Mouse (Mus musculus): ENCODE data around the gene Ccnt1. TPM values are rescaled to one million over a fixed set of nuclear protein-coding genes. Genes with fewer than 3 reads are reported as not detected.
"Not testable (repeated sequence)": the region's sequence is repeated elsewhere in the genome, so short reads cannot be mapped to it uniquely, and the experiment has no call there.

The Ccnt1 gene
- total RNA-seq, 2 experiments from 2014 or later, result 37.0 to 45.6 TPM

- intact Hi-C loops (cut with DNase I), result no loop called here
- no peak for DNase-seq (ENCODE audit: low spot score in 2 of 2)
Measured at GRCm38 (mm10) chr15:98514146-98514545, 56.6 kb downstream of the Ccnt1 start.

- DNase-seq (ENCODE audit: low spot score in 2 of 2); intact Hi-C loops (cut with DNase I): not testable (repeated sequence)
Measured at GRCm38 (mm10) chr15:98513676-98514075, 57.0 kb downstream of the Ccnt1 start.

- intact Hi-C loops (cut with DNase I), result no loop called here
- DNase-seq (ENCODE audit: low spot score in 2 of 2), result peak; percentile 44 to 59
Measured at GRCm38 (mm10) chr15:98512799-98513321, 57.9 kb downstream of the Ccnt1 start.

- no peak for DNase-seq (ENCODE audit: low spot score in 2 of 2)
- intact Hi-C loops (cut with DNase I), result no loop called here
Measured at GRCm38 (mm10) chr15:98512232-98512631, 58.5 kb downstream of the Ccnt1 start.

- no peak for DNase-seq (ENCODE audit: low spot score in 2 of 2)
- intact Hi-C loops (cut with DNase I), result loop anchor here (2.0 kb wide), 1 partner anchor 105 kb away; no protein-coding TSS in a partner anchor
Measured at GRCm38 (mm10) chr15:98511386-98511928, 59.3 kb downstream of the Ccnt1 start.

GRCm38 (mm10) chr15:98510438-98511385 is 60.0 kb downstream of the Ccnt1 start:
- peak; percentile 43 to 57 for DNase-seq (ENCODE audit: low spot score in 2 of 2)
- intact Hi-C loops (cut with DNase I), result loop anchor here (2.0 kb wide), 1 partner anchor 106 kb away; no protein-coding TSS in a partner anchor

GRCm38 (mm10) chr15:98509387-98509786 is 61.3 kb downstream of the Ccnt1 start:
- intact Hi-C loops (cut with DNase I), result no loop called here

GRCm38 (mm10) chr15:98507321-98507720 is 63.4 kb downstream of the Ccnt1 start:
- intact Hi-C loops (cut with DNase I), result no loop called here

More at GRCm38 (mm10) chr15:98509387-98509786, 61.3 kb downstream of the Ccnt1 start:
- DNase-seq (ENCODE audit: low spot score in 2 of 2), result no peak

GRCm38 (mm10) chr15:98506253-98506957 is 64.3 kb downstream of the Ccnt1 start:
- intact Hi-C loops (cut with DNase I), result no loop called here
- no peak for DNase-seq (ENCODE audit: low spot score in 2 of 2)

More at GRCm38 (mm10) chr15:98507321-98507720, 63.4 kb downstream of the Ccnt1 start:
- DNase-seq (ENCODE audit: low spot score in 2 of 2), result no peak

GRCm38 (mm10) chr15:98504514-98504913 is 66.2 kb downstream of the Ccnt1 start:
- intact Hi-C loops (cut with DNase I), result loop anchor here (5.0 kb wide), 1 partner anchor 92 kb away; no protein-coding TSS in a partner anchor
- DNase-seq (ENCODE audit: low spot score in 2 of 2), result peak in 1 of 2 experiments; percentile 46

- DNase-seq (ENCODE audit: low spot score in 2 of 2), result no peak
- intact Hi-C loops (cut with DNase I), result loop anchor here (5.0 kb wide), 1 partner anchor 91 kb away; no protein-coding TSS in a partner anchor
Measured at GRCm38 (mm10) chr15:98503317-98503716, 67.4 kb downstream of the Ccnt1 start.

GRCm38 (mm10) chr15:98497631-98498030 is 73.1 kb downstream of the Ccnt1 start:
- DNase-seq (ENCODE audit: low spot score in 2 of 2), result no peak
- intact Hi-C loops (cut with DNase I), result no loop called here

- DNase-seq (ENCODE audit: low spot score in 2 of 2), result no peak
- intact Hi-C loops (cut with DNase I), result no loop called here
Measured at GRCm38 (mm10) chr15:98492102-98492501, 78.6 kb downstream of the Ccnt1 start, which contains the start of gene Olfr279. Gene Olfr279, plus strand, starts transcription at chr15:98492402.

- DNase-seq (ENCODE audit: low spot score in 2 of 2), result no peak
- intact Hi-C loops (cut with DNase I), result no loop called here
Measured at GRCm38 (mm10) chr15:98491332-98491731, 79.4 kb downstream of the Ccnt1 start.

Small RNAs within 50 kb of the gene (microRNA-seq; reads per million reads assigned to microRNA genes)
- gene Mir1291, result 5.3 reads per million, percentile 18 among the genes with 10 or more reads in this experiment

Other genes starting within 250 kb of the Ccnt1 start
- gene Olfr284, start 229.9 kb downstream of the Ccnt1 start, total RNA-seq (2021), result not detected
- gene Olfr283, start 190.0 kb downstream of the Ccnt1 start, total RNA-seq (2021), result not detected
- gene Olfr282, start 139.7 kb downstream of the Ccnt1 start, total RNA-seq (2021), result not detected
- gene Olfr281, start 118.3 kb downstream of the Ccnt1 start, total RNA-seq (2021), result not detected
- not detected for gene OR5BS1P, start 101.0 kb downstream of the Ccnt1 start, total RNA-seq (2021)
- not detected for gene Lalba, start 88.2 kb downstream of the Ccnt1 start, total RNA-seq (2021)
- not detected for gene Olfr279, start 78.5 kb downstream of the Ccnt1 start, total RNA-seq (2021)
- 10 to 100 TPM; 58.9 to 60.9 TPM for gene Kansl2, start 36.7 kb downstream of the Ccnt1 start, total RNA-seq (2021)
- gene 4930415O20Rik, start 81 bp upstream of the Ccnt1 start, total RNA-seq (2021), result not detected
- gene Adcy6, start 39.2 kb upstream of the Ccnt1 start, total RNA-seq (2021), result 10 to 100 TPM; 41.5 to 58.4 TPM
- 100 to 1,000 TPM; 273 to 276 TPM for gene Cacnb3, start 59.9 kb upstream of the Ccnt1 start, total RNA-seq (2021)
- gene Ddx23, start 92.0 kb upstream of the Ccnt1 start, total RNA-seq (2021), result 10 to 100 TPM; 80.2 to 82.7 TPM
- gene Rnd1, start 106.5 kb upstream of the Ccnt1 start, total RNA-seq (2021), result 10 to 100 TPM; 29.4 to 32.6 TPM
- 10 to 100 TPM; 12.5 to 14.4 TPM for gene Ccdc65, start 137.3 kb upstream of the Ccnt1 start, total RNA-seq (2021)
- gene Fkbp11, start 157.3 kb upstream of the Ccnt1 start, total RNA-seq (2021), result 1 to 10 TPM; 1.5 to 2.1 TPM
- gene Arf3, start 192.3 kb upstream of the Ccnt1 start, total RNA-seq (2021), result 100 to 1,000 TPM; 721 to 734 TPM
- gene Wnt10b, start 207.2 kb upstream of the Ccnt1 start, total RNA-seq (2021), result 1 to 10 TPM in 1 of 2 experiments, under 1 TPM in 1; 0.59 to 1.1 TPM
- gene Wnt1, start 218.9 kb upstream of the Ccnt1 start, total RNA-seq (2021), result not detected
- 100 to 1,000 TPM; 827 to 848 TPM for gene Ddn, start 238.6 kb upstream of the Ccnt1 start, total RNA-seq (2021)

Data from left cerebral cortex, postnatal 36 days (tissue).